24 mouse cellular contexts compared by ENCODE assay signal in genomic region chr6:134664573-134664972, GRCm38 (mm10). TPM values are rescaled to one million over a fixed set of nuclear protein-coding genes. Genes with fewer than 3 reads are reported as not detected.
A peak's percentile ranks its signal among the peaks of the same experiment; 100 is the strongest.
DNase-seq lines count a peak whose midpoint lies in the region; ATAC-seq and TF ChIP-seq lines count a peak whose summit lies in the region.
"Had no signal": no experiment of that assay in that cellular context is flagged by ENCODE, and none has a peak within 500 bp of the region (broad histone marks: within the 10 kb centered on the region; RNA-seq: fewer than 3 reads in every experiment).

No protein-coding gene starts in this region.

- 58% methylated on average over 5 of the region's 5 CpGs for WGBS in kidney, adult 2 months
- WGBS in liver, embryonic 12.5 days (ENCODE audit: insufficient replicate concordance): 29% methylated on average over 5 of the region's 5 CpGs
- WGBS in stomach, postnatal 0 days: 53% methylated on average over 5 of the region's 5 CpGs

- no peaks in the 10 kb centered on the region for H3K27me3 ChIP-seq in kidney, adult 2 months (replicated peaks; ENCODE audit: control insufficient read depth, insufficient read depth, low read length)
- no peaks in the 10 kb centered on the region for H3K27me3 ChIP-seq in liver, embryonic 12.5 days (replicated peaks)
- H3K27me3 ChIP-seq in stomach, postnatal 0 days (ENCODE audit: control insufficient read depth, insufficient read depth, low read length): no peaks in the 10 kb centered on the region
- H3K27me3 ChIP-seq: embryonic facial prominence, embryonic 13.5 days; forebrain, embryonic 12.5 days; heart, embryonic 15.5 days; midbrain, embryonic 12.5 days; neural tube, embryonic 12.5 days had no signal

- peak; percentile 70 for ATAC-seq in liver, embryonic 12.5 days
- ATAC-seq in megakaryocyte progenitor cell, adult 5-6 weeks (replicated peaks; ENCODE audit: poor library complexity): peak; percentile 36
- ATAC-seq in stomach, postnatal 0 days (ENCODE audit: low FRiP score, low TSS enrichment): peak; percentile 38

- H3K27ac ChIP-seq in kidney, adult 2 months (ENCODE audit: insufficient read depth, low read depth, low read length): no peak overlapping the region
- no peak overlapping the region for H3K27ac ChIP-seq in liver, embryonic 12.5 days
- H3K27ac ChIP-seq in stomach, postnatal 0 days (replicated peaks): no peak overlapping the region
- H3K27ac ChIP-seq: embryonic facial prominence, embryonic 13.5 days; forebrain, embryonic 12.5 days; heart, embryonic 15.5 days; hindbrain, embryonic 14.5 days; limb, embryonic 10.5 days; midbrain, embryonic 12.5 days; neural tube, embryonic 12.5 days had no signal

- H3K9ac ChIP-seq in liver, embryonic 12.5 days: no peak overlapping the region
- no peak overlapping the region for H3K9ac ChIP-seq in stomach, postnatal 0 days (ENCODE audit: low read length)
- H3K9ac ChIP-seq: embryonic facial prominence, embryonic 13.5 days; forebrain, embryonic 12.5 days; heart, embryonic 15.5 days; hindbrain, embryonic 14.5 days; midbrain, embryonic 12.5 days; neural tube, embryonic 12.5 days had no signal

- no peak for TF ChIP-seq POLR2A in kidney, adult 2 months (IDR thresholded peaks at IDR 0.05; ENCODE audit: low read depth, low read length)

- DNase-seq in kidney, adult 2 months: peak; percentile 47
- DNase-seq in kidney, postnatal 10 days: no peak
- DNase-seq in stomach, postnatal 0 days (ENCODE audit: low spot score): no peak
- no peak for DNase-seq in left cerebral cortex, postnatal 36 days (ENCODE audit: low spot score in 2 of 2)
- DNase-seq in heart, postnatal 10 days: no peak
- no peak for DNase-seq in spleen, postnatal 4 days (ENCODE audit: low spot score in 2 of 2)
- DNase-seq: adrenal gland, postnatal 14 days; cerebellum, adult 2 months; cerebellum, postnatal 25 days; gastrocnemius, postnatal 36 days; heart, postnatal 4 days; layer of hippocampus, adult 9-11 months; lung, adult 18-20 months; lung, postnatal 10 days had no signal

- H3K36me3 ChIP-seq in kidney, adult 2 months (ENCODE audit: control insufficient read depth, insufficient read depth, low read length): no peaks in the 10 kb centered on the region
- no peaks in the 10 kb centered on the region for H3K36me3 ChIP-seq in liver, embryonic 12.5 days
- no peaks in the 10 kb centered on the region for H3K36me3 ChIP-seq in stomach, postnatal 0 days (ENCODE audit: control insufficient read depth, insufficient read depth, low read length)
- H3K36me3 ChIP-seq: embryonic facial prominence, embryonic 13.5 days; forebrain, embryonic 12.5 days; heart, embryonic 15.5 days; limb, embryonic 10.5 days; midbrain, embryonic 12.5 days; neural tube, embryonic 12.5 days had no signal

- no peaks in the 10 kb centered on the region for H3K9me3 ChIP-seq in liver, embryonic 12.5 days (replicated peaks)
- H3K9me3 ChIP-seq in stomach, postnatal 0 days (ENCODE audit: control insufficient read depth, low read length): no peaks in the 10 kb centered on the region
- H3K9me3 ChIP-seq: embryonic facial prominence, embryonic 13.5 days; forebrain, embryonic 12.5 days; heart, embryonic 15.5 days; limb, embryonic 10.5 days; midbrain, embryonic 12.5 days; neural tube, embryonic 12.5 days had no signal

- no peak overlapping the region for H3K4me3 ChIP-seq in kidney, adult 2 months (ENCODE audit: insufficient read depth, low read depth, low read length)
- H3K4me3 ChIP-seq in liver, embryonic 12.5 days: no peak overlapping the region
- no peak overlapping the region for H3K4me3 ChIP-seq in stomach, postnatal 0 days (ENCODE audit: low read depth, low read length)
- H3K4me3 ChIP-seq: embryonic facial prominence, embryonic 13.5 days; erythroblast, embryonic 14.5 days; forebrain, embryonic 12.5 days; heart, embryonic 15.5 days; limb, embryonic 10.5 days; midbrain, embryonic 12.5 days; neural tube, embryonic 12.5 days had no signal

- no peak for TF ChIP-seq EP300 in stomach, postnatal 0 days (optimal IDR thresholded peaks at IDR 0.05)

- intact Hi-C loops in left cerebral cortex, postnatal 36 days (cut with DNase I): no loop called here
- intact Hi-C loops in heart, postnatal 10 days (cut with DNase I): no loop called here

- peaks cover 7% of the 10 kb centered on the region; the same call in 1 of the 2 replicates for H3K4me1 ChIP-seq in kidney, adult 2 months (ENCODE audit: control insufficient read depth, insufficient read depth, low read length)
- peaks cover 62% of the 10 kb centered on the region for H3K4me1 ChIP-seq in liver, embryonic 12.5 days
- no peaks in the 10 kb centered on the region for H3K4me1 ChIP-seq in stomach, postnatal 0 days (replicated peaks; ENCODE audit: control insufficient read depth, insufficient read depth)
- H3K4me1 ChIP-seq: forebrain, embryonic 12.5 days; limb, embryonic 10.5 days; neural tube, embryonic 12.5 days had no signal

- no peak for TF ChIP-seq CTCF in kidney, adult 2 months (conservative IDR thresholded peaks at IDR 0.05; ENCODE audit: insufficient read depth, insufficient read length, low read depth, low read length)
- no peak for TF ChIP-seq CTCF in stomach, postnatal 0 days (IDR thresholded peaks at IDR 0.05; ENCODE audit: low read depth)

- no peak overlapping the region for H3K4me2 ChIP-seq in liver, embryonic 12.5 days
- no peak overlapping the region for H3K4me2 ChIP-seq in stomach, postnatal 0 days (replicated peaks; ENCODE audit: low read depth)
- H3K4me2 ChIP-seq: embryonic facial prominence, embryonic 13.5 days; forebrain, embryonic 12.5 days; heart, embryonic 15.5 days; hindbrain, embryonic 14.5 days; midbrain, embryonic 12.5 days; neural tube, embryonic 12.5 days had no signal

RNA-seq across cellular contexts. Expression of gene Borcs5, which starts 25.3 kb away (rescaled TPM):
- 14.5 and 15.1 TPM in 2 replicates for polyA plus RNA-seq in kidney, adult 2 months (2012; rRNA removed)
- polyA plus RNA-seq in liver, embryonic 12.5 days (2016; fragmentation: Nextera tagmentation; extraction: Ambion mirVana): 13.5 and 14.1 TPM in 2 replicates
- 11.5 and 12.8 TPM in 2 replicates for total RNA-seq in megakaryocyte progenitor cell, adult 5-6 weeks (2015)
- total RNA-seq in megakaryocyte progenitor cell, adult 5-6 weeks (2017): 8.3 and 8.7 TPM in 2 replicates
- polyA plus RNA-seq in stomach, postnatal 0 days (2015; fragmentation: Nextera tagmentation; extraction: Ambion mirVana): 17.7 and 20.7 TPM in 2 replicates
- 10 to 100 TPM; 33.4 to 42.4 TPM for total RNA-seq in left cerebral cortex, postnatal 36 days (2021)
- total RNA-seq in heart, postnatal 10 days (2021): 10 to 100 TPM; 10.8 to 11.3 TPM

RNA-seq across cellular contexts. Expression of gene Mansc1, which starts 32.3 kb away (rescaled TPM):
- 8.8 and 9.6 TPM in 2 replicates for polyA plus RNA-seq in kidney, adult 2 months (2012; rRNA removed)
- polyA plus RNA-seq in liver, embryonic 12.5 days (2016; fragmentation: Nextera tagmentation; extraction: Ambion mirVana): 0.74 and 0.85 TPM in 2 replicates
- total RNA-seq in megakaryocyte progenitor cell, adult 5-6 weeks (2015): 7.3 and 8.1 TPM in 2 replicates
- total RNA-seq in megakaryocyte progenitor cell, adult 5-6 weeks (2017): 2.7 and 3.3 TPM in 2 replicates
- 17.1 and 18.2 TPM in 2 replicates for polyA plus RNA-seq in stomach, postnatal 0 days (2015; fragmentation: Nextera tagmentation; extraction: Ambion mirVana)
- 10 to 100 TPM in 1 of 2 experiments, 1 to 10 TPM in 1; 9.9 to 14.0 TPM for total RNA-seq in left cerebral cortex, postnatal 36 days (2021)
- total RNA-seq in heart, postnatal 10 days (2021): 1 to 10 TPM; 7.0 to 9.8 TPM
- polyA plus RNA-seq: erythroblast, embryonic 14.5 days had no signal
